Mouse (Mus musculus): ENCODE results near the gene Abl2. TPM values are rescaled to one million over a fixed set of nuclear protein-coding genes. Genes with fewer than 3 reads are reported as not detected.
A peak's percentile ranks its signal among the peaks of the same experiment; 100 is the strongest.

The Abl2 gene
- polyA plus RNA-seq, 2 experiments = 1.2 to 1.6 TPM

DNA sequence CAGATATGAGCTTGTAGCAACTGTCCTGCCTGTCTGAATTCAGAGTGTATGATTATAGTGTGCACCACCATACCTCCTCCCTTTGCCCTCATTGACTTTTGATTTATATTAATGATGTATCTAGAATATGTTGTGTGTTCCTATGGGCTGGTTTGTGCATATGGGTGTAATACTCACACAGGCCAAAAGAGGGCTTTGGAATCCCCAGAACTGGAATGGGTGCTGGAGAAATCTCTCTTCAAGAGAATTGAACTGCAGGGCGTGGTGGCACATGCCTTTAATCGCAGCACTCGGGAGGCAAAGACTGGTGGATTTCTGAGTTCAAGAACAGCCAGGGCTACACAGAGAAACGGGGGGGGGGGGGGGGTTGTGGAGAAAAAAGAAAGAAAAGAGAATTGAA is 68.1 kb downstream of the Abl2 start:
- TF ChIP-seq EP300 (IDR thresholded peaks at IDR 0.05; ENCODE audit: low read depth) (no peak), CTCF (IDR thresholded peaks at IDR 0.05; ENCODE audit: low read depth) (peak; percentile 29; the same call in 1 of the 2 replicates)
- Histone ChIP-seq H3K27me3 (ENCODE audit: control insufficient read depth, insufficient read depth, low read length) (no peaks in the 10 kb centered on the region), H3K36me3 (replicated peaks; ENCODE audit: control insufficient read depth, insufficient read depth, low read depth) (peaks cover 8% of the 10 kb centered on the region), H3K4me3 (ENCODE audit: insufficient read depth in 1 of 2, low read depth in 2 of 2, low read length in 2 of 2) (no peak overlapping the region), H3K9ac (replicated peaks) (no peak overlapping the region), H3K4me2 (ENCODE audit: low read depth) (no peak overlapping the region), H3K9me3 (ENCODE audit: control insufficient read depth, low read length) (no peaks in the 10 kb centered on the region), H3K27ac (no peak overlapping the region), H3K4me1 (replicated peaks; ENCODE audit: control insufficient read depth in 2 of 2, insufficient read depth in 2 of 2, low read length in 1 of 2) (no peaks in the 10 kb centered on the region)
- no peak for DNase-seq (ENCODE audit: low read depth in 3 of 3, low spot score in 3 of 3)
- no peak for ATAC-seq (ENCODE audit: insufficient read depth)
- 55% methylated on average over 4 of the region's 4 CpGs for WGBS (ENCODE audit: insufficient replicate concordance)

DNA sequence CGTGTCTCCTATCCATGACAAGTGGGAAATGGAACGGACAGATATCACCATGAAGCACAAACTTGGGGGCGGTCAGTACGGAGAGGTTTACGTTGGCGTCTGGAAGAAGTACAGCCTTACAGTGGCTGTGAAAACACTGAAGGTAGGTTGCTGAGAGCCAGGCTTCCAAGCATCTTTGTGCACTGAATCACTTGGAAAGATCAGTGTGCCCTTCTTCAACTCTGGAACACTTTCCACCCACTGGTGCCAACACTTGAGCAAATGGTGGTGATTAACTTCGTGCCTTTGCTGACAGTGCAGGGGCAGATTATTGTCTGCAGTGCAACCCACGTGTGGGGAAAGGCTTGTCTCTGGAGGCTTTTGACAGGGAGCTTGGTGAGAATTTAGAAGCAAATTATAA is 71.4 kb downstream of the Abl2 start:
- H3K4me3 ChIP-seq (ENCODE audit: insufficient read depth in 1 of 2, low read depth in 2 of 2, low read length in 2 of 2) = no peak overlapping the region
- DNase-seq (ENCODE audit: low read depth in 3 of 3, low spot score in 3 of 3) (no peak), ATAC-seq (ENCODE audit: insufficient read depth) (no peak)
- no peaks in the 10 kb centered on the region for H3K9me3 ChIP-seq (ENCODE audit: control insufficient read depth, low read length)
- 81% methylated on average over 8 of the region's 8 CpGs for WGBS (ENCODE audit: insufficient replicate concordance)
- H3K36me3 ChIP-seq (replicated peaks; ENCODE audit: control insufficient read depth, insufficient read depth, low read depth) = peaks cover 14% of the 10 kb centered on the region
- no peak for TF ChIP-seq EP300 (IDR thresholded peaks at IDR 0.05; ENCODE audit: low read depth)
- TF ChIP-seq CTCF (IDR thresholded peaks at IDR 0.05; ENCODE audit: low read depth) = no peak
- no peak overlapping the region for H3K4me2 ChIP-seq (ENCODE audit: low read depth)
- no peaks in the 10 kb centered on the region for H3K27me3 ChIP-seq (ENCODE audit: control insufficient read depth, insufficient read depth, low read length)
- no peak overlapping the region for H3K27ac ChIP-seq
- no peaks in the 10 kb centered on the region for H3K4me1 ChIP-seq (replicated peaks; ENCODE audit: control insufficient read depth in 2 of 2, insufficient read depth in 2 of 2, low read length in 1 of 2)
- H3K9ac ChIP-seq (replicated peaks) = no peak overlapping the region

DNA sequence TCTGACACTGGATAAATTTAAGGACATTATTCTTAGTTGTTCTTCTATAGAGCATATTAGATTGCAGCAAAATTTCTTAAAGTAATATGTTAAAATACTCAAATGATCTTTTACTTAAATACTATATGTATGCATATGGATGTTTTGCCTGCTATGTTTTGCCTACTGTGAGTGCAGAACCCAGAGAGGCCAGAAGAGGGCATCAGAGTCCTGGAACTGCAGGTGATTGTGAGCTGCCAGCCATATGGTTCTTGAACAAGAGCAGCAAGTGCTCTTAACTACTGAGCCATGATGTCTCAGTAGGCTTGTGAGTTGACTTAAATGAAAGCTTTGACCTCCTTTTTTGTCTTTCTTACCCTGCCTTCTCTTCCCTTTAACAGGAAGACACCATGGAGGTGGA is 72.4 kb downstream of the Abl2 start:
- DNase-seq (ENCODE audit: low read depth in 3 of 3, low spot score in 3 of 3) (no peak), ATAC-seq (ENCODE audit: insufficient read depth) (no peak)
- Histone ChIP-seq H3K36me3 (replicated peaks; ENCODE audit: control insufficient read depth, insufficient read depth, low read depth) (peaks cover 12% of the 10 kb centered on the region), H3K4me3 (ENCODE audit: insufficient read depth in 1 of 2, low read depth in 2 of 2, low read length in 2 of 2) (no peak overlapping the region), H3K9me3 (ENCODE audit: control insufficient read depth, low read length) (no peaks in the 10 kb centered on the region), H3K4me1 (replicated peaks; ENCODE audit: control insufficient read depth in 2 of 2, insufficient read depth in 2 of 2, low read length in 1 of 2) (no peaks in the 10 kb centered on the region), H3K9ac (replicated peaks) (no peak overlapping the region), H3K27me3 (ENCODE audit: control insufficient read depth, insufficient read depth, low read length) (no peaks in the 10 kb centered on the region), H3K4me2 (ENCODE audit: low read depth) (no peak overlapping the region), H3K27ac (no peak overlapping the region)
- peak; percentile 55 for TF ChIP-seq CTCF (IDR thresholded peaks at IDR 0.05; ENCODE audit: low read depth)
- no peak for TF ChIP-seq EP300 (IDR thresholded peaks at IDR 0.05; ENCODE audit: low read depth)

DNA sequence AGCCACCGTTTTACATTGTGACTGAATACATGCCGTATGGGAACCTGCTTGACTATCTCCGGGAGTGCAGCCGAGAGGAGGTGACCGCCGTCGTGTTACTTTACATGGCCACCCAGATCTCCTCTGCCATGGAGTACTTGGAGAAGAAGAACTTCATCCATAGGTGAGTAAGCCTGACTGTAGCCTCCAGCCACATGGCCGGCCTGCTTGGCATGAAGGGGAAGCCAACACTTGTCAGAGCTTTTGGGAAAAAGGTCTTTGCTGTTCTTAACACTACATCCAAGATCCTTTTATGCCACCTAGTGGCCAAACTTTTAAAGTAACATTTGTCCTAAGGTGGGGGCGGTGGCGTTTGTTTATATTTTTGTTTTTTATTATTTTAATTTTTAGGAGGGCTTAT is 74.5 kb downstream of the Abl2 start:
- TF ChIP-seq CTCF (IDR thresholded peaks at IDR 0.05; ENCODE audit: low read depth) (peak; percentile 61), EP300 (IDR thresholded peaks at IDR 0.05; ENCODE audit: low read depth) (no peak)
- H3K4me2 ChIP-seq (ENCODE audit: low read depth) = no peak overlapping the region
- no peaks in the 10 kb centered on the region for H3K4me1 ChIP-seq (replicated peaks; ENCODE audit: control insufficient read depth in 2 of 2, insufficient read depth in 2 of 2, low read length in 1 of 2)
- no peaks in the 10 kb centered on the region for H3K9me3 ChIP-seq (ENCODE audit: control insufficient read depth, low read length)
- DNase-seq (ENCODE audit: low read depth in 3 of 3, low spot score in 3 of 3) (peak in 1 of 3 experiments; percentile 25), ATAC-seq (ENCODE audit: insufficient read depth) (no peak)
- H3K27ac ChIP-seq = no peak overlapping the region
- 75% methylated on average over 10 of the region's 10 CpGs for WGBS (ENCODE audit: insufficient replicate concordance)
- no peak overlapping the region for H3K4me3 ChIP-seq (ENCODE audit: insufficient read depth in 1 of 2, low read depth in 2 of 2, low read length in 2 of 2)
- no peak overlapping the region for H3K9ac ChIP-seq (replicated peaks)
- peaks cover 11% of the 10 kb centered on the region for H3K36me3 ChIP-seq (replicated peaks; ENCODE audit: control insufficient read depth, insufficient read depth, low read depth)
- H3K27me3 ChIP-seq (ENCODE audit: control insufficient read depth, insufficient read depth, low read length) = no peaks in the 10 kb centered on the region

DNA sequence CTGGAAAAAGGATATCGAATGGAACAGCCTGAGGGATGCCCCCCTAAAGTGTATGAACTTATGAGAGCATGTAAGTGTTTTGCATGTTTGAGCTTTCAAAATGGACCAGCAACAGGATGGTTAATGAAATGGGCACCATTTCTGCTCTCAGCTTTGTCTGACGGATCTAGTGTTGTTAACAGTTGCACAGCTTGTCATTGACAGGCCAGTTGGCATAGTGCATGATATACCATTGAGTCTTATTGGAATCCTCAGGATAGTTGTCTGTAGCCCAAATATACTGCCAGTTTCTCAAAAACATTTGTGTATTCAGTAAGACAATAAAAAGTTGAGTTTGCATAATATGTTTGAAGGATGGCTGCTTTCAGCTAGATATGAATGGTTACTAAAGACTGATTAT is 76.6 kb downstream of the Abl2 start:
- no peak overlapping the region for H3K4me3 ChIP-seq (ENCODE audit: insufficient read depth in 1 of 2, low read depth in 2 of 2, low read length in 2 of 2)
- DNase-seq (ENCODE audit: low read depth in 3 of 3, low spot score in 3 of 3) (no peak), ATAC-seq (ENCODE audit: insufficient read depth) (no peak)
- WGBS (ENCODE audit: insufficient replicate concordance) = 65% methylated on average over 2 of the region's 2 CpGs
- H3K9me3 ChIP-seq (ENCODE audit: control insufficient read depth, low read length) = no peaks in the 10 kb centered on the region
- H3K36me3 ChIP-seq (replicated peaks; ENCODE audit: control insufficient read depth, insufficient read depth, low read depth) = peaks cover 6% of the 10 kb centered on the region
- no peak for TF ChIP-seq CTCF (IDR thresholded peaks at IDR 0.05; ENCODE audit: low read depth)
- no peak for TF ChIP-seq EP300 (IDR thresholded peaks at IDR 0.05; ENCODE audit: low read depth)
- no peaks in the 10 kb centered on the region for H3K4me1 ChIP-seq (replicated peaks; ENCODE audit: control insufficient read depth in 2 of 2, insufficient read depth in 2 of 2, low read length in 1 of 2)
- no peak overlapping the region for H3K27ac ChIP-seq
- H3K4me2 ChIP-seq (ENCODE audit: low read depth) = no peak overlapping the region
- no peak overlapping the region for H3K9ac ChIP-seq (replicated peaks)
- no peaks in the 10 kb centered on the region for H3K27me3 ChIP-seq (ENCODE audit: control insufficient read depth, insufficient read depth, low read length)

Data from liver, embryonic 14.5 days (tissue).